Mouse (Mus musculus) megakaryocyte, adult 5-6 weeks (primary cell): ENCODE results near the gene Uxs1. TPM values are rescaled to one million over a fixed set of nuclear protein-coding genes. Genes with fewer than 3 reads are reported as not detected.

ENCODE experiments used
- ATAC-seq: 2 replicates; pipeline ENCODE4 v1.8.0; 2016; ENCODE audit warnings: mild to moderate bottlenecking, inconsistent platforms; ENCODE audit not compliant: poor library complexity, severe bottlenecking
- total RNA-seq, 2 experiments: library from RNA; stranded (forward) in 1 of 2; stranded (reverse) in 1 of 2; fragments of 153-499, 151-499 nt in 1 of 2; fragments of 221-1000, 200-1000 nt in 1 of 2; gene quantifications; 2 replicates each; pipeline versions ENCODE4 v1.2.3 to v1.2.4; 2015 to 2017

Uxs1 gene
- total RNA-seq (2015) (26.5 and 41.8 TPM in 2 replicates), total RNA-seq (2017) (43.4 and 51.6 TPM in 2 replicates)

DNA sequence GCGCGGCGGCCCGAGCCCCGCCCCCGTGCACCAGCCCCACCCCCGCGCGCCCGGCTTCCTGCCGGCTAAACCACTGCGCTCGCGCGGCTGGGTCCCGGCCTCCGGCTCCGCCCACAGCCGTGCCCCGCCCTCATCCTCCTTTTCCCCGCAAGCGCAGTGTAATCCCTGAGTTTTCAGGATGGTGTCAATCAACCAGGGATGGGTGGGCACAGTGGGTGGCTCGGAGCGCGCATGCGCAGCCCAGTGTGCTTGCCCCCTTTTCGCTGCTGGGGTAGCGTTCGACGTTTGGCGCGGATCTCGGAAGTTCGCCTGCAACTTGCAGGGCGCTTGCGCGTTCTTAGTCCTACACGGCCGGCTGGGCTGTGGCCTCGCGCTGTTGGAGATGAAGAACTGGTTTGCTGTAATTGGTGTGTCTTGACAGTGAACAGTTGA is at the start of gene Uxs1:
TSS of gene Uxs1 (minus strand) at position 38 of the 432 bp plus-strand sequence.
- ATAC-seq: peak; percentile 92

DNA sequence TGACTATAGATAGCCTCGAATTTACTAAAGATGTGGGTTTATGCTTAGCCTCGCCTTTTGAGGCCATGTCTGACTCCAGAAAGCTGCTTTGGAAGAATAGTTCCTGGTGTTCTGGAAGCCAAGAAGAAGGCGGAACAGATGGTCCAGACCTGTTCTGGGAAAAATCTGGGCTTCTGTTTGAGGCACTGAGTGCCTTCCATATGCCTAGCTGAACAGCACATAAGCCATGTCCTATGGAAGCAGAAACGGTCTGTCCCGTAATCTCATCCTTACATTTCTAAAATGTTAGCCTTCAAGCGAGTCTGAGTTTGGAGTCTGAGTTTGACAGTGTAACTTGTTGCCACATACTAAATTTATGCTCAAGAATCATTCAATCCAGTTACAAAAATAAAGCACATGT is 49.6 kb upstream of the Uxs1 start:
- no peak for ATAC-seq

DNA sequence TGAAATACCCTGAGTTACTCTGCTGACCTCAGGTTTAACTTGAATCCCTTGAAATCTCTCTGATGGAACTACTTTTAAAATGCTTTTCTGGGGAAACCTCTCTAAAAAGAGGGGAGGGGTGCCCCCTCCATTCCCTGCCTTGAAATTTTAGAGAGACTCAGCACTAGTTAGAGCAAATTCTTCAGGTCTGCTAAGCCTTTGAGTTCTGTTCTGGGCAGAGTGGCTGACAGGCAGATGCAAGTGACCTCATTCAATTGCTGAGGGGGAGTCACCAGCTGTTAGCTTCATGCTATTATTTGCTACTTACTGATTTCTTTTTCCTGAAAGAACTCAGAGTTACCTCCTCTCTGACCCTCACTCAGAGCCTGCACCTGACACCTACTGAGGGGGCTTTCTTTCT is 43.5 kb upstream of the Uxs1 start:
- no peak for ATAC-seq

DNA sequence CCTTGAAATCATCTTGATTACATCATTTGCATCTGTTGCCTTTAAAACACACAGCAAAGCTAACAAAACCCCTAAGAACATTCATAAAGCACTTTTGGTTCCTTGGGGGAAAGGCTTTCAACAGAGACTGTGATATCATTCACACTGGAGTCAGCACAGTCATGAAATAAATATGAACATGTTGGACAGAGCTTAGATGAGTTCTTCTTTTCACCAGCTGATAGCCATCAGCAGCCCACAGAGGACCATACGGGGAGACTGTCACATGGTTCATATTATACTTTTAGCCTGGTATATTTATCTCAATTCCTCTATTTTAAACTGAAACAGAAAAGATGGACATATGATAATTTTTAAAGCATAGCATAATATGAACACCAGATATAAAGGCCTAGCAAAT is 40.9 kb upstream of the Uxs1 start:
- peak; percentile 38 for ATAC-seq

DNA sequence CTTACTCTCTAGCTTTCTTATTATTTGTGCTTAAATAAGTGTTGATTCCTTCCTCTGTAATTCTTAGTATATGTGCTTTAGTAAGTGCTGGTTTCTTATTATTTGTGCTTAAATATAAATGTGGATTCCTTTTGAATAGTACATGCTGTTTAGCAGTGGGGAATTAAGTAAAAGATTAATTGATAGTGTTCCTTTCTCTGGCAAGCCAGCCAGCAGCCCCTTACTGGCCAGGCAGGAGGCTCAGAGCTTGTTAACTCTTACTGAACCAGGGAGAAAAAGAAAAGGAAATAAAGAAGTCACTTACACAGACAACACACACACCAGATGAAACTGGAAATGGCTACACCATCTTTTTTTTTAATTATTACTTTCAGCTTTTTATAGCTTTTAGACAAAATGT is 37.2 kb upstream of the Uxs1 start:
- ATAC-seq: no peak

DNA sequence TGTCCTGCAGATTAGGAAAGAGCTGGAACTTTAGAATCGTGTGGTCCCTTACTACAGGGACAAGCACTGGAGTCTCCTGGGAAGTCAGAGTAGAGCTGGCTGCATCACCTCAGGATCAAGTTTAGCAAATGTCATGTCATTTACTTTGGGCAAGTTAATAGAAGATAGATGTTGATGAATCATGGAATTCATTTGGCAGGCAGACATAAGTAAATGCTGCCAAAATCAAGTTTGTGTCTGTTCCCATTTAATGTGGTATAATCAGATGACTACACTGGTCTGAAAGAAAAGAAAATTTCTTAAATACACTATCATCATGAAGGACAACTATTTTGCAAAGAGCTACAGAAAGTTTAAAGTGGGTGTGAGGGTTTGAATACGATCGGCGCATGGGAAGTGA is 35.0 kb upstream of the Uxs1 start:
- ATAC-seq: no peak

DNA sequence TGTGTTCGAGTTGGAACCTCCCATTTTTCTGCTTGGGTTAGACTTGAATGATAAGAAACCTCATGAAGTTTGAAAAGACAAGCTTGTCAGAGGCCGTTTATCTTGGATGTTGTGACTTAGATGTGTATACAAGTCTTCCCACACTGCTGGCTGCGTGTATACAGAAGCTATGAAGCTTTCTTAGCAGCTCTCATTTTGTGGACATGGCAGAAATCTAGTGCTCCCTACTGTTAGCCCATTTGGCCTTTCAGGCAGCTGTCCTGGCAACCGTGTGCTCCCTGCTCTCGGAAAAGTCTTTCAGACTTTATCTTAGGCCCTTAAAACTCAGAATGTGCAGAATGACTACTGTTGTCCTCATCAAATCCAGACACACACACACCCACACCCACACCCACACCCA is 31.4 kb upstream of the Uxs1 start:
- no peak for ATAC-seq

DNA sequence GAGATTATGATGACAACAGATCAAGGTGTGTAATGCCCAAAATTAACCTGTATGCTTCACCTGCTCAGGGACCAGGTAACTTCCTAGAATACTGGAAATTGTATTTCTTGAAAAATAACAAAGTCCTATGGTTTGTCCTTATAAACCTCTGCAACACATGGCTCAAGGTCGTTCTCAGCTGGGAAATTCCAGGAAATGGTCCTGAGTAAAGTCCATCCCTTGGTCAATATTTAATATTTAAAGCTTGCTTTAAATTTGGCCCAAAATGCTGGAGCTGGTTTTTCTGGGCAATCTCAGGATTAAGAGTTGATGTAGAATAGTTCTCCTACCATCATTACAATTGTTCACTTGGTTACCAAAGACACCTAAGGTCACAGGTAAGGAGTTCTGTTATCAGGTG is 30.1 kb upstream of the Uxs1 start:
- ATAC-seq: no peak

DNA sequence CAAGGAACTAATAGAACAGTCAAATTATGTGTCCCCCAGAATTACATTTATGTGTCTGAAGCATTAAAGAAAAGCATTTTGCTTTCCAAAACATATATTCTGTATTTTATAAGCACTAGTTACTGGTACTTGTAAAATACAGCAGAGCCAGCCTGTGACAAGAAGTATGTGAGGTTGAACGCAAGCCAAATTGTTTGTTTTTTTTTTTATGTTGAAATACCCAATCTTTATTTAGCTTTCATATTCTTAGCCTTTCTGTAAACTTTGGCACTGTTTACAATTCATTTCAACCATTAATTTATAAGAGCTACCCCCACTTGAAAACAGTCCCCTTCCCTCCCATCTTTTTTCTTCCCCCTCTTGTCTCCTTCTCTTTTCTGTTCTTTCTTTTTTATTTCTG is 28.0 kb upstream of the Uxs1 start:
- ATAC-seq: no peak

DNA sequence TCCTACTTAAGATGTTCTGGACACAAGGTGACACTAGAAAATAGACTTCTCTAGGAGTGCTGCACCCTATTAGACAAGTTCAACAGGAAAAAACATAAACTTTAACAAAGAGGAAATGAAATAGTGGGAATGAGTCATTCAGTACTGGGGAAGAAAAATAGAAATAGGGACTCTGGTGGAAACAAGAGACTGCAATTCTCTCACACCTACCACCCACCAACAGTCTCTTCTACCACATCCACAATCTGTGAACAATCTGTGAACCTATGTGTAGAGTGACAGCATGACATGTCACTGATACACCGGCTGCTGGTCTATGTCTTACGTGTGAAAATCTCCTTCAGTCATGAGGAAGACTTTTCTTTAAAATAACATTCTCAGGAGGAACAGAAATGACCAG is 15.8 kb upstream of the Uxs1 start:
- ATAC-seq: peak; percentile 45

DNA sequence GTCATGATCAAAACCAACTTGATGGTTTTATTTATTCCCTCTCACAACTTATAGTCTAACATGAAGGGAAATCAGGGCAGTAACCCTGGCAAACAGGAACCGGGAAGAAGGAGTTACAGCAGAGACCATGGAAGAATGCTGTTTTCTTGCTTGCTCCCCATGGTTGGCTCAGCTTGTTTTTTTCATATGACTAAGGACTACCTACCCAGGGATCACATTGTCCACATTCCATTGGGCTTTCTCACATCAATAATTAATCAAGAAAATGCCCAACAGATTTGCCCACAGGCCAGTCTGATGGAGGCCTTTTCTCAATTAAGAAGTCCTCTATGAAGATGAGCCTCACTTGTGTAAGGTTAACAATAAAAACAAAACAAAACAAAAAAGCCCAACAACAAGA is 9.6 kb upstream of the Uxs1 start:
- no peak for ATAC-seq

DNA sequence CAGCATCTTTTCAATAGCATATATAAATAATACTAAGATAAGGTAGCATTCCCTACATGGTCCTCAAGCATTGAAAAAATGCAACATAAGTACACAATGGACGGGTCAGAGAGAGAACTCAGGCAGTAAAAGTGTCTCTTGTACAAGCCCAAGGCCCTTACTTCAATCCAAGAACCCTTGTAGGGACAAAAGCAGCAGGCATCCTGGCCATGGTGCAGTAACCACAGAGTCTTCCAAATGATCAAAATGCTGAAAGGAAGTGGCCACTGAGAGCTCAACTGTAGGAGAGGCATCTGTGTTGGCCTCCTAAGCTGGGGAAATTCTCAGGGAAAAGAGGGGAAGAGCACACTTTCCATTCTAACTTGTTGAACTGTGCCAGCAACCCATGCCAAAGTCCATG is 2.5 kb upstream of the Uxs1 start:
- ATAC-seq: no peak

DNA sequence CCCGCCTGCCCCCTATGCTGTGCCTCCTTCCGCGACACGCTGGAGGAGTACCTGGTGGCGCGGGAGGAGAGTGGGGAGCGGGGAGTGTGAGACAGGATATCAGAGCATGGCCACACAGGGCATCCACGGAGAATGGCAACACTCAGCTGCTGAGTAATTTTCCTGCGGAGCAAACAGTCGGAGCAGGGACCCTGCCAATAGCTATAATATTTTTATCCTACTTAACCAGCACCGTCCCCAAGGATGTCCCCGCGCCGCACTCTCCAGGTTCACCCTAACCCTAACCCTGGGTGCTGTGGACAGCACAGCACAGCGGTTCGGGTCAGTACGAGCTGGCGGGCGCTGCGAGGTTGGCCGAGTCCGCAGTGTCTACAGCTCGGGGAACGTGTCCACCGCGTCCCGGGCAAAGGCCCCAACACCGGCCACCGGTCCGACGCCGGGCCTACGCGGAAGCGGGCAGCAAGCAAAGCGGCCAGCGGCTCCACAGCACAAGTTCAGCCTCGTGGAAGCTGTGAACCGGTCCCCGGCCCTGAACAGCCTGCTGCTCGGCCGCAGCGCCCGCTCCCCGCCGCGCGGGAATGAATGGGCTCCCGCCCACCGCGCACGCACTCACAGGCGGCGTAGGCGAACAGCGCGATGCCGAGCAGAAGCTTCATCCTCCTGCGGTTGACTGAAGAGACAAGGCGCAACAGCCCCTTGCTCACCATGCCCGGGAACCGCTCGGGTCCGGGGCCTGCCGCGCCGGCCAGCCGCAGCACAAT is 418 bp downstream of the Uxs1 start:
- peak; percentile 44 for ATAC-seq

DNA sequence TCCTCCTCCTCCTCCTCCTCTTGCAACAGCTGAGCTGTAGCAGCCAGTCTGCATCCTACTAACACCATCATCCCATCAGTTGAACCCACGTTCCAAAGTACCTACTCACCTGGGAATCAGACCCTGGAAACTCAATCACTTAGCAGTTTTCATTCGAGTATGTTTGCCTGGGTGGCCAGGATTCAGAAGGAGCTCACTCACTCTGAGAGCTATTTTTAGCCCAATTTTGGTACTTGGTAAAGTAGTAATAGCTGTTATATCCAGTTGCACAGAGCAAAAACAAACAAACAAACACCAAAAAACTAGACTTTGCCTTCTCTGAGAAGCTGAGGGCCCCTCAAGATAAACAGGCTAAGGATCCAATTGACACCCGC is 985 bp downstream of the Uxs1 start:
- no peak for ATAC-seq

DNA sequence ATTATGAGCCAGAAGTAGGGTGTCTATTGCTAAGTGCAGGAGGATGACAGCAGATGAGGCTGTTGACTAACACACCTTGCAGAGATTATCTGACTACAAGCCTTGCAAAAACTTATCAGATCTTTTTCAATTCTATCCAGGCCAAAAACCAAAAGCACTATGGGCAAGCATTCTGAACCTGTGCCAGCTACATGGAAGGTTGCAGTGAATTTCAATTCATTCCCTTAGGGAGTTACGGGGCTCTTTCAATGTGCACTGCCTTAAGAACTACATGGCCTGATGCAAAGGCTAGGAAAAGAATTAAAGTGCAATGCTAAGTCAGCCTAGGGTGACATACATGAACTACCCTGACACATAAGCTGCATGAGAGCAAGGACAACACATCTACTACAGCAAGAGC is 4.2 kb downstream of the Uxs1 start:
- ATAC-seq: no peak

DNA sequence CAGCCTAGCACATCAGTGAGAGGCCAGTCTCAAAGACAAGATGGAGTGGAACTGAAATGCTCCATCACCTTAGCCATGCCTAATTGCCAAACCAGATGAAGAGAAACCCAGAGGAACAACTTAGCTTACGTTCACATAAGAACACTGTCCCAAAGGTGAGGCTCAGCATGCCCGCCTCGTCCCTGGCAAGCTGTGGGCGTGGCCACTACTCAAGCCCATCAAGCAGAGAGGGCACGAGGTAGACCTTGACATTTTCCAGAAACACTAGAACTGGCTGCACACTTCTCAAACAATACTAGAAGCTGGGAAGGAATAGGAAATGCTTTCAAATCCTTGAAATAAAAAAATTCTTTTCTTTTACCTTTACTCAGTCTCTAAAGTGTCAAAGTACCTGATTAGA is 5.0 kb downstream of the Uxs1 start:
- ATAC-seq: no peak

DNA sequence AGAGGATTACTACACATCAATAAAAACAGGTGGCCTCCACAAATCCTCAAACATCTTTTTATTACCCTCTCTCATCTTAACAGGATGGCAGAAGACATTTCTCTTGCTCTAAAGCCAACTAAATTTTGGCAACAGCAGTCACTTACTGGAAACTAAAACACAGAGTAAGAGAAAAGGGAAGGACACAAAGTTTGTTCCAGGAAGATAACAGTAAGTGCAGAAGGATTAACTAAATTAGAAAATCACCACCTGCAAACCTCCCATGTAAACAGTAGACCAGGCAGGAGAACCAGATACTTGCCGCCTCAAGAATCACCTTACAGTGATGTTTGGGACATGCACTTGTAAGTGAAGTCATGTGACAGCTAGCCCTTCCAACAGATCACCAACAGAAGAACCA is 5.8 kb downstream of the Uxs1 start:
- no peak for ATAC-seq

DNA sequence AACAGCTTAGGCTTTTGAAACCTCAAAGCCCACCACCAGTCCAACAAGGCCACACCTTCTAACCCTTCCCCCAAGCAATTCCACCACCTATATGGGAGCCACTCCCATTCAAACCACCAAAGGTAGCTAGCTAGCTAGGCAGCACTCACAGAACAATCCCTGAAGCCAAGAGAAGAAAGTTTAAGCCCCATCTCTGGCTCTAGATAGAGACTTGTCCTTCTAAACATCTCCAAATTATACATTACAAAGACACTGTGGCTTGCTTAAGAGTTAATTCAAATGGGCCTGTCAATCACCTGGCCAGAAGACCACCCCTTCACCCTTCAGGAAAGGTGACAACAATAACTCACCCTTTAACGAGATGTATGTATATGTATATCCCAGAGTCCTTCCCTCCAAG is 7.0 kb downstream of the Uxs1 start:
- ATAC-seq: no peak

DNA sequence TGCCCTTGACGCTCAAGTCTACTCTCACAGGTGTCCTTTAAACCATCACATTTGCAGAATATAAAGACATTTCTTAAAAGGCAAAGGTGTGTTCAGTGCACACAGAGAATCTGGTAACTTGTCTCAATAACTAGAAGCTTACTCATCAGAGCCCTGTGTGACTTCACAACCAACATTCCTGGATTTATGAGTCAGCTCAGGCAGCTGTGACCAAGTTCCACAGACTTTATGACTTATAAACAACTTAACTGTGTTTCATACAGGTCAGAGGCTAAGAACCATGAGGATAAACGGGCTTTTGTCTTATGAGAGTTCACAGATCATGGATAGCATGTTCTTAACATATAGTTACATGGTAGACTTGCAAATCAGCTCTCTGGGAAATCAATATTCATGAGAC is 8.5 kb downstream of the Uxs1 start:
- no peak for ATAC-seq

DNA sequence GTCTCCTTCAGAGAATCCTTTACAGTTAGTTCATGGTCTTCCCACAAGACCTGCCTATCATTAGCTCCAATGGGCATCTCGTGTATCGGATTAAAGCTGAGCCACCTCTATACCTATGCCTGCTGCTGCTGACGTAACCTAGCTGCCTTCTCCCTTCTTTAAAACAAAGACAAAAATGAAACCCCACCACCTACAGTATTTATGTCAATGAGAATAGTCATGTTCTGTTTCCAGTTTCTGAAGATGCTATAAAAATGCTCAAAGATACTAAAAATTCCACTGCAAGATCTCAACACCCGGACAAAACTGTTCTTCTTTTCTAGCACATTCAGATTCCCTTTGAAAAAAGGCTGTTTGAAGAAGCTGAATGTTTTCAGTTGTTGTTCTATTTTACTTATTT is 9.2 kb downstream of the Uxs1 start:
- ATAC-seq: no peak

DNA sequence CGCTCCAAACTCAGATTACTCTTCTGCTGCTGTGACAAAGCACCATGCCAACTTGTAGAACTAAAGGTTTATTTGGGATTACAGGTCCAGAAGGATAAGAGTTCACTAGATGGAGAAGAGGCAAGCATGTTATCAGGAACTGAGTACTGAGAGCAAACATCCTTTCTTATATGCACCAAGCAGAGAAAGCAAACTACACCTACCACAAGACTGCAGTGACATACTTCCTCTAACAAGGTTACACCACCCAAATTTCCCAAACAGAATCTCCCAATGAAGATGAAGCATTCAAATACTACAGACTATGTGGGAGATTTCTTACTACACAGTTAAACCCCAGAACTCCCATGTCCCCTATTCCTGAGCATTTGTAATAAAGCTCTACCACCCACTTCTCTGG is 15.8 kb downstream of the Uxs1 start:
- peak; percentile 62 for ATAC-seq

DNA sequence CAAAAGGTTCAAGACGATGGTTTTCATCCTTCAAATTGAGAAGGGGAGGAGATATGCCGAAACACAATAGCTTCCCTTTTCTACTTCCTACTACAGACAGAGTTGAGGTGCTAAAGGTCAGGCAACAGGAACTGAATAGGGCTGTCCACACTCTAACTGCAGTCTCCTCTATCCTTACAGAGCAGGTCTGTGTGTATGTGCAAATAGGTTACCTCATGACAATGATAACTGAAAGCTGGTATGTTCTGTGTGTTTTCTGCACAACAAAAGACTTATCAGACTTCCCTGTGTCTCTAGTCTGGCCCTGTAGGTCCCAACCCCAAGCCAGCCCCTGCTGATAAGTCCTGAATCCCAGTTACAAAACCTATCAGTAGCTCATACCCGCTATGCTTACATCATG is 16.5 kb downstream of the Uxs1 start:
- ATAC-seq: peak; percentile 90

DNA sequence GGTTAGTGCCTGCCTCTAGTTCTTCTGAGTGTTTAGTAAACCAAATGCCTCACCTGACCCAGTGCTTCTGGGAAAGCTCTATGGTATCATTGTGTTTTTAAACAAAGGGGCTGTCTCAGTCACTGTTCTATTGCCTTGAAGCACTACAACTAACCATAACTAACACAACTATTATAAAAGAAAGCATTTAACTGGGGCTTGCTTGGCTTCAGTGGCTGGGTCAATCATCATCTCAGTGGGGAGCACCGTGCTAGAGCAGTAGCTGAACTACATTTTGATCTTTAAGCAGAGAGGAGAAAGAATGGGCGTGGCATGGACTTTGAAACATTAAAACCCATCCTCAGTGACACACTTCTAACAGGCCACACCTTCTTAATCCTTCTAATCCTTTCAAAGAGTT is 18.2 kb downstream of the Uxs1 start:
- ATAC-seq: no peak
